Mouse (Mus musculus): Measurements from ENCODE around the gene Cap2. TPM values are rescaled to one million over a fixed set of nuclear protein-coding genes. Genes with fewer than 3 reads are reported as not detected.

The Cap2 gene
- total and polyA plus RNA-seq, 3 experiments = 14.8 to 120 (median 22.3) TPM

DNA sequence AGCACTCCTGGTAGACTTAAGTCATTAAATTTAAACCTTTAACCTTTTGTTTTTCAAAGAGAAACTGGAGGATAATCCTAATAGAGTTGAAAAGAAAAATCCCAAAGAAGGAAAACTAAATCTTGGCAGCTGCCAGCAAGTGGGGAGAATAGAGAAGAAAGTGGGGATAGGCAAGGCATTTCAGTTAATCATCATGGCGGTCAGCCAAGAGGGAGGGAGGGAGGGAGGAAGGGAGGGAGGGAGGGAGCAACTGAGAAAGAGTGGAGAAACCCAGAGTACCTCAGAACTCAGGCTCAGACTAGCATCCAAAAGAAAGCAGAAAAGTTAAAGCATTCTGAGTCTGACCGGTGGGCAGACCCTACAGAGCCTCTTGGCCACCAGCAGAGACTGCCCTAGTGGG is 99.7 kb downstream of the Cap2 start:
- no peaks in the 10 kb centered on the region for H3K9me3 ChIP-seq (replicated peaks; ENCODE audit: insufficient read depth, low read length)
- H3K4me1 ChIP-seq (ENCODE audit: control insufficient read depth in 1 of 2, insufficient read depth in 2 of 2, low read length in 2 of 2) = peaks cover 0 to 3% of the 10 kb centered on the region in 2 experiments; a peak in 2 of 4 replicates
- no peaks in the 10 kb centered on the region for H3K79me2 ChIP-seq (ENCODE audit: control insufficient read depth, insufficient read depth, low read length, poor library complexity)
- DNase-seq (ENCODE audit: low read depth, low spot score) = peak; percentile 37
- no peak overlapping the region for H3K27ac ChIP-seq (ENCODE audit: control insufficient read depth, low read depth, low read length)
- H3K4me3 ChIP-seq (ENCODE audit: control insufficient read depth in 1 of 2, insufficient read depth in 1 of 2, low read depth in 2 of 2, low read length in 2 of 2) = no peak overlapping the region
- no peaks in the 10 kb centered on the region; a peak in 1 of 4 replicates for H3K36me3 ChIP-seq (ENCODE audit: control insufficient read depth in 1 of 2, insufficient read depth in 2 of 2, low read length in 2 of 2)
- H3K9ac ChIP-seq (ENCODE audit: control insufficient read depth, low read depth, low read length, poor library complexity, severe bottlenecking) = no peak overlapping the region
- TF ChIP-seq MAX (IDR thresholded peaks at IDR 0.05; ENCODE audit: low read length) = no peak
- no peak for TF ChIP-seq EP300 (IDR thresholded peaks at IDR 0.05; ENCODE audit: low read depth in 1 of 2, low read length in 2 of 2)
- TF ChIP-seq GATA1 (IDR thresholded peaks at IDR 0.05; ENCODE audit: low read depth, low read length) = no peak
- no peak for TF ChIP-seq BHLHE40 (IDR thresholded peaks at IDR 0.05; ENCODE audit: borderline replicate concordance, low read depth, low read length)
- no peak for TF ChIP-seq POLR2A (IDR thresholded peaks at IDR 0.05; ENCODE audit: control insufficient read depth in 1 of 2, insufficient read depth in 1 of 2, low read depth in 1 of 2, low read length in 2 of 2, poor library complexity in 1 of 2)
- TF ChIP-seq MAZ (IDR thresholded peaks at IDR 0.05; ENCODE audit: low read depth, low read length) = no peak
- TF ChIP-seq TAL1 (IDR thresholded peaks at IDR 0.05; ENCODE audit: low read length) = no peak
- no peak for TF ChIP-seq RAD21 (IDR thresholded peaks at IDR 0.05; ENCODE audit: low read depth, low read length)
- no peak for TF ChIP-seq POLR2AphosphoS5 (IDR thresholded peaks at IDR 0.05; ENCODE audit: borderline replicate concordance, low read depth, low read length)
- no peaks in the 10 kb centered on the region for H3K27me3 ChIP-seq (ENCODE audit: control insufficient read depth in 1 of 2, insufficient read depth in 2 of 2, low read length in 2 of 2)

DNA sequence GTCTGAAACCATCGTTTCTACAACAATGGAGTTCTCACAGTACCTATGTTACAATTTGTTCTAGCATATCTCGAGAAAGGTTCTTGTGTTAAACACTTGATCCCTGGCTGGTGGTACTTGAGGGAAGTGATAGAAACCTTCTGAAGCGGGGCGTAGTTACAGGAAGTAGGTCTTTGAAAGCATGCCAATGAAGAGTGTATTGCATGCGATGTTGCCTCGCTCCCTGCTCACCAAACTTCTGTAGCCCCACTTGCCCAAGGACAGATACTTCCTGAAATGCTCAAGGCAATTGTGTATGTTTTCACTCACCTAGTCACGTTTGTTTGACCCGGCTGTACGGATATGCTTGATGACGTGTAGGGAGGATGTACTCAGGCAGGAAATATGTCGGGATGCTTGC is 101.0 kb downstream of the Cap2 start:
- TF ChIP-seq MAX (IDR thresholded peaks at IDR 0.05; ENCODE audit: low read length) (no peak), POLR2AphosphoS5 (IDR thresholded peaks at IDR 0.05; ENCODE audit: borderline replicate concordance, low read depth, low read length) (no peak), TCF12 (IDR thresholded peaks at IDR 0.05; ENCODE audit: low read depth, low read length) (no peak), UBTF (IDR thresholded peaks at IDR 0.05; ENCODE audit: borderline replicate concordance, insufficient read depth, low read depth, low read length) (no peak), GABPA (IDR thresholded peaks at IDR 0.05; ENCODE audit: low read depth, low read length) (no peak), MXI1 (IDR thresholded peaks at IDR 0.05; ENCODE audit: low read depth, low read length) (no peak), RAD21 (IDR thresholded peaks at IDR 0.05; ENCODE audit: low read depth, low read length) (no peak), POLR2A (IDR thresholded peaks at IDR 0.05; ENCODE audit: control insufficient read depth in 1 of 2, insufficient read depth in 1 of 2, low read depth in 1 of 2, low read length in 2 of 2, poor library complexity in 1 of 2) (no peak), USF2 (IDR thresholded peaks at IDR 0.05; ENCODE audit: borderline replicate concordance in 1 of 2, insufficient read depth in 1 of 2, low read depth in 1 of 2, low read length in 2 of 2) (no peak), USF1 (IDR thresholded peaks at IDR 0.05; ENCODE audit: low read depth, low read length) (no peak), KAT2A (conservative IDR thresholded peaks at IDR 0.05; ENCODE audit: low read depth, low read length) (no peak), SIN3A (IDR thresholded peaks at IDR 0.05; ENCODE audit: low read length) (no peak)
- no peaks in the 10 kb centered on the region for H3K79me2 ChIP-seq (ENCODE audit: control insufficient read depth, insufficient read depth, low read length, poor library complexity)
- H3K27me3 ChIP-seq (ENCODE audit: control insufficient read depth in 1 of 2, insufficient read depth in 2 of 2, low read length in 2 of 2) = no peaks in the 10 kb centered on the region
- no peak overlapping the region for H3K9ac ChIP-seq (ENCODE audit: control insufficient read depth, low read depth, low read length, poor library complexity, severe bottlenecking)
- DNase-seq (ENCODE audit: low read depth, low spot score) = peak; percentile 38
- no peaks in the 10 kb centered on the region; a peak in 1 of 4 replicates for H3K36me3 ChIP-seq (ENCODE audit: control insufficient read depth in 1 of 2, insufficient read depth in 2 of 2, low read length in 2 of 2)
- H3K4me1 ChIP-seq (ENCODE audit: control insufficient read depth in 1 of 2, insufficient read depth in 2 of 2, low read length in 2 of 2) = peaks cover 0 to 3% of the 10 kb centered on the region in 2 experiments; a peak in 2 of 4 replicates
- no peak overlapping the region for H3K27ac ChIP-seq (ENCODE audit: control insufficient read depth, low read depth, low read length)
- no peak overlapping the region for H3K4me3 ChIP-seq (ENCODE audit: control insufficient read depth in 1 of 2, insufficient read depth in 1 of 2, low read depth in 2 of 2, low read length in 2 of 2)
- H3K9me3 ChIP-seq (replicated peaks; ENCODE audit: insufficient read depth, low read length) = no peaks in the 10 kb centered on the region
